Mouse (Mus musculus): ENCODE measurements at regions not wholly inside any gene's neighbourhood (a gene's known extent, or its start where the extent isn't known, plus 50 kb on each side); places are given as distances from the start of the nearest gene placed in this dataset.

DNA sequence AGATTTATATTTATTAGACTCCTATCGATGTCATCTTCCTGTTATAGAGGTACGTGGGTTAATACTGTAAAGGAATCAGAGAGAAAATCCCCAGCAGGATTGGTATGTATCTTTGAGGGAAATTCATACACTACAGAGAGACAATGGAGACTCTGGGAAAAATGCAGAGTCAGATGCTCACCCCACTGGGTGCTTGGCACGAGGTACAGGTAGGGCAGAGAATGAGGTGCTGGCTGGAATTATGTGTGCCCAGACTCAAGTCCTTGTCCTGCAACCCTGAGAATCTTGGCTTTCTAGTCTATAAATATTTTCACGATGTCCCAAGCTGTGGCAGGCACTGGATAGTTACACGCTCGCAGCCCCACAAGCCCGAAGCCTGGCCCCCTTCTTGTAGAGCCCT is 57.8 kb upstream of the Cry1 start:
- Histone ChIP-seq H3K36me3 (no peaks in the 10 kb centered on the region), H3K4me3 (no peak overlapping the region), H3K9ac (no peak overlapping the region), H3K4me1 (no peaks in the 10 kb centered on the region), H3K4me2 (replicated peaks) (no peak overlapping the region), H3K9me3 (no peaks in the 10 kb centered on the region), H3K27me3 (no peaks in the 10 kb centered on the region), H3K27ac (no peak overlapping the region)
- WGBS = 70% methylated on average over 7 of the region's 7 CpGs
- ATAC-seq (ENCODE audit: low FRiP score, low read depth) = no peak

DNA sequence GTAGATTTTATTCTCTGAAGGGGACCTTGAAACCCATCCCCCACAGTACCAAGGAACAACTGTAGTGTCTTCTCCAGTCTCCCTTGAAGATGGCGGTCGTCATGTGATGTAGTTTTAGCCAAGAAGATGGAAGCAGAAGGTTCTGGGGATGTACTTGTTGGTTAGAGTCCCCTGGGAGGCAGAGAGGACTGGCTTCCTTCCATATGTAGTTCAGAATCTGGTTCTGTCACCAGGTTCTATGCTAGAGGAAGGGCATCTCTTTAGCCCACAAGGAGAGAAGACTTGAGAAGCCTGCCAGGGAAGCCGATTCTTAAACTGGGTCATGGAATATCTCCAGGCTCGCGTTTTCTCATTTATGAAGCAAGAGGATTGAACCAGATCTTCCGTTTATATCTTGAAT is 58.7 kb upstream of the Cry1 start:
- Histone ChIP-seq H3K36me3 (no peaks in the 10 kb centered on the region), H3K9ac (no peak overlapping the region), H3K4me1 (no peaks in the 10 kb centered on the region), H3K27ac (no peak overlapping the region), H3K4me2 (replicated peaks) (no peak overlapping the region), H3K4me3 (no peak overlapping the region), H3K27me3 (no peaks in the 10 kb centered on the region), H3K9me3 (no peaks in the 10 kb centered on the region)
- no peak for ATAC-seq (ENCODE audit: low FRiP score, low read depth)
- 90% methylated on average over 6 of the region's 6 CpGs for WGBS

DNA sequence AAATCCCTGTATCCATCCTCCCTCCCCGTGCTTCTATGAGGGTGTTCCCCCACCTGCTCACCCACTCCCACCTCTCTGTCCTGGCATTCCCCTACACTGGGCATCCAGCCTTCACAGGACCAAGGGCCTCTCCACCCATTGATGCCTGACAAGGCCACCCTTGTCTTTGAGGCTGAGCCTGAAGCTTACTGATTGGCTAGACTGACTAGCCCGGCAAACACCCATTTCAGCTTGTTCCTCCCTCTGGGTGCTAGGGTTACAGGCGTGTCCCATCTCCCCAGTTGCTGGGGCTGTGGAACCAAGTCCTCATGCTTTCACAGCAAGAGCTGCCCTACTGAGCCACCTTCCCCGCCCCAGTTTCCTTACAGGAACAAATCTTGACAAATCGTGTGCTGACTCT is 80.9 kb upstream of the Cry1 start:
- no peak overlapping the region for H3K9ac ChIP-seq
- peaks cover 8% of the 10 kb centered on the region for H3K27me3 ChIP-seq
- no peak overlapping the region for H3K4me2 ChIP-seq (replicated peaks)
- 38% methylated on average over 5 of the region's 5 CpGs for WGBS
- no peak overlapping the region for H3K4me3 ChIP-seq
- peak; percentile 36; the same call in 1 of the 2 replicates for ATAC-seq (ENCODE audit: low FRiP score, low read depth)
- no peaks in the 10 kb centered on the region for H3K9me3 ChIP-seq
- peaks cover 5% of the 10 kb centered on the region; the same call in 1 of the 2 replicates for H3K4me1 ChIP-seq
- no peaks in the 10 kb centered on the region for H3K36me3 ChIP-seq
- H3K27ac ChIP-seq = no peak overlapping the region

DNA sequence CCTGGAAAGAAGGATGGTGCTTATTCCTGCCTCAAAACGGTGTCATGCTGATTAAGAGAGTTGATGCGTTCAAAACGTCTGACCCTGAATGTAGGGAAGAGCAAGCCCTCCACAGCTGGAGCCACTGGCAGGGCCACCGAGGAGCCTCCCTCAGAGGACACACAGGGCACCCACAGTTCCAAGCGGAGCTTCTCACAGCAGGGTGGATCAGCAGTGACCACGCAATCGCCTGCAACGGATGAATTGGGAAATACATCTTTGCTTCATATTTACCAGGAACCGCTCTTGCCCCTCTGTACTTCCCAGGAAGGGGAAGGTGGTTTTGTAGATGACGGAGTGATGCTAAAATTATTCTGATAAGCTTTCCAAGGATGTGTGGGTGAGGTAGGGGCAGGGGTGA is 81.3 kb upstream of the Cry1 start:
- 37% methylated on average over 10 of the region's 10 CpGs for WGBS
- no peak overlapping the region for H3K4me3 ChIP-seq
- H3K27ac ChIP-seq = no peak overlapping the region
- no peak overlapping the region for H3K9ac ChIP-seq
- H3K36me3 ChIP-seq = no peaks in the 10 kb centered on the region
- H3K9me3 ChIP-seq = no peaks in the 10 kb centered on the region
- no peak for ATAC-seq (ENCODE audit: low FRiP score, low read depth)
- no peak overlapping the region for H3K4me2 ChIP-seq (replicated peaks)
- peaks cover 5% of the 10 kb centered on the region; the same call in 1 of the 2 replicates for H3K4me1 ChIP-seq
- H3K27me3 ChIP-seq = peaks cover 8% of the 10 kb centered on the region

DNA sequence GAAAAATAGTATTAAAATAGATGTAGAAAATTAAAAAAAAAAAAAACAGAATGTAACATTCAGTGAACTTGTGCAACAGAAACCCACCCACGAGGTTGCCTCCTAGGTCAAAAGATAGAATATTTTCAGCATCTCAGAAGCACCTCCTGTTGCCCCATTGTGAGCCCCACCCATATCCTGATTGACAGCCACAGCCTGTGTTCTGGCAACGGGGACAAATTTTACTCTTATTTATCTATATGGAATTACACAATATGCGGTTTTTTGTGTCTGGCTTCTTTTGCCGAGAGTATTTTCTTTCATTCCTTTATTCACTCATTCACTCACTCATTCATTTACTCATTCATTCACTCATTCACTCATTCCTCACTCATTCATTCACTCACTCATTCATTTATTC is 81.9 kb upstream of the Cry1 start:
- Histone ChIP-seq H3K27me3 (peaks cover 8% of the 10 kb centered on the region), H3K9ac (no peak overlapping the region), H3K4me3 (no peak overlapping the region), H3K4me2 (replicated peaks) (no peak overlapping the region), H3K36me3 (no peaks in the 10 kb centered on the region), H3K4me1 (peaks cover 8% of the 10 kb centered on the region; the same call in 1 of the 2 replicates), H3K27ac (no peak overlapping the region), H3K9me3 (no peaks in the 10 kb centered on the region)
- no peak for ATAC-seq (ENCODE audit: low FRiP score, low read depth)
- WGBS = 82% methylated on average over 4 of the region's 4 CpGs

DNA sequence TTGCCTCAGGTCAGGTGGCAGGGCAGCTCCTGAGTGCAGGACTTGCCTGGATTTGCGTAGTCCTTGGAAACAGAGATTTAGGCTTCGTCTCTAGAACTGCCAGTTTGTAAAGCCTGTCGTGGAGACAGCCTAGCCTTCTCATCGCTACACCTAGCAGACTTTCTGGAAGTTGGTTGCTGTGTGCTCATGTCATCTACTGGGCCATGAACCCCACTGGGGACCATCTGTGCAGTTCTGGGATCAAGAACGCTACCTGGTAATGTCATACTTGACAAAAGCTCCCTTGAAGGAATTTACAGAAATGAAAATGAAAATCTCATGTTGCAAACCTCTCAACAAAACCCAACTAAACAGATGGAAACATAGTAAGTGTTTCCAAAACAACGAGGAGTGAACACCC is 85.3 kb upstream of the Cry1 start:
- no peak for ATAC-seq (ENCODE audit: low FRiP score, low read depth)
- 79% methylated on average over 6 of the region's 6 CpGs for WGBS

DNA sequence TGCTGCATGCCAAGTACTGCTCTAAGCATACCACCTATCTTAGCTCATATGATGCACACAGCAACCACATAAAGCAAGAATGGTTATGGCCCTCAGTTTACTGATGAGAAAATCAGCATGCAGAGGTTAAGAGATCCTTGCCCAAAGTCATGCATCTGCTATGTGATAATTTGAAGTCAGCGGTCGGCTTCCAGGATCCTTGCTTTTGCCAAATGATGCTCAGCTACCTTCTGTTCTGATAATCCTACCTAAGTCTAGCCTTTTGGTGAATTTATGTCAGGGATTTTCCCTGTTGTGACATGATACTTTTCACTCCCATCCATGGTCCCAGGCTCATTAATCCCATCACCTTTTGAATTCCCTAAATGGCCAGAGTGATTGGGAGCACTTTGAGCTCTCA is 91.9 kb upstream of the Cry1 start:
- H3K9me3 ChIP-seq = no peaks in the 10 kb centered on the region
- WGBS = 86% methylated on average over 2 of the region's 2 CpGs
- no peaks in the 10 kb centered on the region for H3K36me3 ChIP-seq
- 0 out of 2 replicates have a peak, but pooled peaks cover 5% of the 10 kb centered on the region for H3K4me1 ChIP-seq
- H3K9ac ChIP-seq = no peak overlapping the region
- H3K27me3 ChIP-seq = no peaks in the 10 kb centered on the region
- no peak for ATAC-seq (ENCODE audit: low FRiP score, low read depth)
- no peak overlapping the region for H3K27ac ChIP-seq
- H3K4me3 ChIP-seq = no peak overlapping the region
- no peak overlapping the region for H3K4me2 ChIP-seq (replicated peaks)

More for the DNA sequence above, 85.3 kb upstream of the Cry1 start:
- H3K36me3 ChIP-seq = no peaks in the 10 kb centered on the region
- no peak overlapping the region for H3K4me3 ChIP-seq
- H3K4me2 ChIP-seq (replicated peaks) = no peak overlapping the region
- no peaks in the 10 kb centered on the region for H3K9me3 ChIP-seq
- peaks cover 13% of the 10 kb centered on the region; the same call in 1 of the 2 replicates for H3K4me1 ChIP-seq
- H3K27ac ChIP-seq = no peak overlapping the region
- H3K27me3 ChIP-seq = peaks cover 8% of the 10 kb centered on the region
- H3K9ac ChIP-seq = no peak overlapping the region

DNA sequence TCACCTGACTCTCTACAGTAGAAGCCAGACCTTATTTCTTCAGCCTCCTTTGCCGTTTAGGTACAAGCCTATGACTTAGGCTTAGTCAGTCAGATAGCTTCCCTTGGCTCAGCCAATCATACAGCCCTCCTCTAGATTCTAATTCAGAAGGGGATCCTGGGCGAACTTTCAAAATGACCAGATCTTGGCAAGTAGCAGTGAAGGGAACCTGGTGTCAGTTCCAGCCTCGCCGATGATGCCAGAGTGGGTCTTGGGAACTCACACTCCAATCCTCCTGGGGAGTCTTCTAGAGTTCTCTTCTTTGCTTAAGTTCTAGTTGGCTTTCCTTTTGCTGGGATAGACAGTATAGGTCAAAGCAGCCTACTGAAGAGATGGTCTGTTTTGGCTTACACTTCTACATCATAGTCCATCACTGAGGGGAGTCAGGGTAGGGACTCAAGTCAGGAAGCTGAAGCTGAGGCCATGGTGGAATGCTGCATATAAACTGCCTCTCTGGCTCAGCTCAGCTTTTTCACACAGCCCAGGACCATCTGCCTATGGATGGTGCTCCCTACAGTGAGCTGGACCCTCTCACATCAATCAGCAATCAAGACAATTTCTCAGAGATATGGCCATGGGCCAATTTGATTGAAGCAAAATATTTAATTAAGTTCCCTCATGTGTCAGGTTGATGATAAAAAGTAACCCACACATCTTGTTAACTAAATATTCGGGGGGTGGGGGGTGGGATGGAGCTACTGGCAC is 94.7 kb upstream of the Btbd11 start:
- 86% methylated on average over 5 of the region's 5 CpGs for WGBS
- no peak for ATAC-seq (ENCODE audit: low FRiP score, low read depth)

DNA sequence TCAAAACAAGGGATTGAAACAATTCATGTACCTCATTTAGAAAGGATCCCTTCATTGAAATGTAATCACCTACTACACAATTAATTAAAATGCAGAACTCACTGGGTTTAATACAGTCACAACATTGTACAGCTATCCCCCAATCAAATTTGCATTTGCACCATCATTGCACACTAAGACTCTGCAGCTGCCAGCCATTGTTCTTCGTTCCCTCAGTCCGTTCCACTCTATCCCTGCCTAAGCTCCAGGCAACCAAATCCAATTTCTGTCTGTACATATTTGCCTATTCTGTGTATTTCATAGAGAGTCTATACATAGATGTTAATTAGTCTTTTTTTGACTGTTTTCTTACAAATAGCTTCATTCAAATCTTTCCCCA is 94.1 kb upstream of the Btbd11 start:
- no peaks in the 10 kb centered on the region for H3K9me3 ChIP-seq
- no peak for ATAC-seq (ENCODE audit: low FRiP score, low read depth)
- no peak overlapping the region for H3K4me3 ChIP-seq
- no peaks in the 10 kb centered on the region for H3K27me3 ChIP-seq
- H3K27ac ChIP-seq = no peak overlapping the region
- H3K9ac ChIP-seq = no peak overlapping the region
- no peaks in the 10 kb centered on the region for H3K4me1 ChIP-seq
- no peaks in the 10 kb centered on the region for H3K36me3 ChIP-seq
- H3K4me2 ChIP-seq (replicated peaks) = no peak overlapping the region
- 77% methylated on average over 2 of the region's 2 CpGs for WGBS

More for the DNA sequence above, 94.7 kb upstream of the Btbd11 start:
- H3K9ac ChIP-seq = no peak overlapping the region
- H3K4me3 ChIP-seq = no peak overlapping the region
- no peak overlapping the region for H3K4me2 ChIP-seq (replicated peaks)
- H3K9me3 ChIP-seq = no peaks in the 10 kb centered on the region
- no peaks in the 10 kb centered on the region for H3K27me3 ChIP-seq
- no peaks in the 10 kb centered on the region for H3K36me3 ChIP-seq
- no peak overlapping the region for H3K27ac ChIP-seq
- no peaks in the 10 kb centered on the region for H3K4me1 ChIP-seq

DNA sequence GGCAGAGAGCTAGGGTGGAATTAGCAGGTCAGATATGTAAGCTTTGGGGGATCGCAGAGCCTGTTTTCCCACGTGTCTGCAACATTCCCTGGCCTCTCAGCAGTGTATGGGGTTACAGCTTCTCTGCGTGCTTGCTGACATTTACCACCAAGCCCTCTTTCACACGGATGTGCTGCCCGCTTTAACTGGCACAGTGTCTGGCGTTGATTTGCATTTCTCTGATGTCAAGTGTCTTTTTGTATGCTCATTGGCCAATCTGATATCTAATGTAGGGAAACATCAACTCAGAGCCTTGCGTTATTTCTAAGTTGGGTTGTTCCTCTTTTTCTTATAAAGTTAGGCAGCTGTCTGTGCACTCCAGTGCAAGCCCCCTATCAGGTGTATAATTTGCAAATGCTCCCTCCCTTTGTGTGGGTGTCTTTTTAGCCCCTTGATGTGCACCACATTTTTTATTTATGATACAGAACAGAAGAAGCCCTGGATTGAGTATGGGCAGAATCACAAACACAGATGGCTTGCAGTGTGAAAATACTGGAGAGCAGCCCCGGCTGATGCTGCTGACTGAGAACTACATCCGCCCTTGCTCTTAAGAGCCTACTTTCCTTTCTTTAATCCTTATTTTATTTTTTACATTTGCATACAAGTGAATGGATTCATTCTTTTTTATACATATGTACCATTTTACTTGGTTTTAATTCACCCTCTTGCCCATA is 93.4 kb upstream of the Btbd11 start:
- 63% methylated on average over 9 of the region's 9 CpGs for WGBS

DNA sequence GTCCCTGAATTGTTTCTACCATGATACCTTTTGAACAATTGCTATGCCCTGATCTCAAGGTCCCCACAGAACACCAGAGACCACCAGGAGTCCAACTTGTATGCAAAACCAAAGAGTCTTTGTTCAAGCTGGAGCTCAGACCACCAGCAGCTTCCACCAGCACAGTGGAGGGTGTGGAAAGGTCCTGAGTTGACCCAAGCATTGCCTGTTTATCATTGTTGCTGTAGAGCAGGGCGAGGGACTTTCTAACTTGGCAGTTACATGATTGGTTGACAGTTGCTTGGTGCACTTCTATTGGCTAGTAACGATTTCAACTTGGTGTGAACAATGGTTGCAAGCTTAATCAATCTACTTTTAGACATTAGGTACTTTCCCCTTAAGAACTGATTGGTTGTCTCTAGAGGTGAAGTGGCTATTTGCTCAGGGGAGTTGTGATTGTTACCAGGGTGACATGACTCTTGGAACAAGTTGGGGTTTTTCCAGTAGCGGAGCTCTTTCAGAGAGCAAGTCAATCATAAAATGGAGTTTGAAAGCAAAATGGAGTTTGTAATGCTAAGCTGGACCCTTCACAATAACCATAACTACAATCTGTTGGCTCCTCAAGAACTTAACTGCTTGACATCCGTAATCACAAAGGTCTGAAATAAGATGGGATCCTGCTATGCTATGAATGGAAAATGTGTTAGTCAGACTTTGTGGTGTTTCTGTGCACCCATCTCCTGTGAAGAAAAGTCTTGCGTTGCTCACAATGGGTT is 91.3 kb upstream of the Btbd11 start:
- WGBS = 81% methylated on average over 5 of the region's 5 CpGs

More for the DNA sequence above, 93.4 kb upstream of the Btbd11 start:
- Histone ChIP-seq H3K4me2 (replicated peaks) (no peak overlapping the region), H3K4me1 (no peaks in the 10 kb centered on the region), H3K9ac (no peak overlapping the region), H3K36me3 (no peaks in the 10 kb centered on the region), H3K4me3 (no peak overlapping the region), H3K27ac (no peak overlapping the region), H3K9me3 (no peaks in the 10 kb centered on the region), H3K27me3 (no peaks in the 10 kb centered on the region)
- no peak for ATAC-seq (ENCODE audit: low FRiP score, low read depth)

DNA sequence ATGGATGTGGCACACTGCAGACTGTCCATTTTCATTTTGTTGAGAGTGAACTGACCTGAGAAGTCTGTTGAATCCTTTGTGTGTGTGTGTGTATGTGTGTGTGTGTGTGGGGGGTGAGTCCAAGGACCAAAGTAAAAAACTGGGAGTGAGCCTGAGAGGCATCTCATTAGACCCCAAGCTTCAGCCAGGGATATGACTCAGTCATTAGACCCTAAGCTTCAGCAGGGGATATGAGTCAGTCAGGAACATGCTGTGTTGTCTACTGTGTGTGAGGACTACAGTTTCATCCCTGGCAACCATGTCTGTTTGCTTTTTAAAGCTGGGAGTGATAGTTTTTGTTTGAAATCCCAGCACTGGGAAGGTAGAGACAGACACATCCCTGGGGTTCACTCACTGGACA is 74.8 kb upstream of the Btbd11 start:
- Histone ChIP-seq H3K4me3 (no peak overlapping the region), H3K27me3 (no peaks in the 10 kb centered on the region; the same call in 1 of the 2 replicates), H3K36me3 (no peaks in the 10 kb centered on the region), H3K27ac (no peak overlapping the region), H3K9me3 (no peaks in the 10 kb centered on the region), H3K9ac (no peak overlapping the region), H3K4me2 (replicated peaks) (no peak overlapping the region), H3K4me1 (peaks cover 6% of the 10 kb centered on the region; the same call in 1 of the 2 replicates)
- ATAC-seq (ENCODE audit: low FRiP score, low read depth) = no peak

More for the DNA sequence above, 91.3 kb upstream of the Btbd11 start:
- no peaks in the 10 kb centered on the region for H3K27me3 ChIP-seq
- no peak for ATAC-seq (ENCODE audit: low FRiP score, low read depth)
- no peak overlapping the region for H3K4me2 ChIP-seq (replicated peaks)
- no peaks in the 10 kb centered on the region for H3K36me3 ChIP-seq
- H3K9ac ChIP-seq = no peak overlapping the region
- no peak overlapping the region for H3K4me3 ChIP-seq
- H3K4me1 ChIP-seq = no peaks in the 10 kb centered on the region
- no peak overlapping the region for H3K27ac ChIP-seq
- H3K9me3 ChIP-seq = no peaks in the 10 kb centered on the region

Data from limb, embryonic 13.5 days (tissue).